Mouse (Mus musculus): Measurements from ENCODE around the gene Acbd6.

DNA sequence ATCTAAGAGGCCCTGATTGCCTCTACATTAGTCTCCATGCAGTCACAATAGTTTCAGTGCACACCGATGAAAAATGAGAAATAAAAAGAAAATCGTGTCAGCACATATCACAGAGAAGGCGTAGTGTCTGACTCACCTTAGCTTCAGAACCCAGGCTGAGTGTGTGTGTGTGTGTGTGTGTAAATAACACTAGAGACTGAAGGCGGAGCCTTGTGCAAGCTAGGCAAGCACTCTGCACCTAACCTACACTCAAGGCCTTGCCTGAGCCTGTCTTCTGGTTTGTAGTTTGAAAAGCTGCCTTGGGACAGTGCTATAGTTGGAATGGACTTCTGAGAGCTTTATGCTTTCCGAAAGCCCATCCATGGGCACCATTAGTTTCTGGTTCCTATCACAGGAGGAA lies 131.6 kb downstream of the Acbd6 start:
- TF ChIP-seq POLR2A (IDR thresholded peaks at IDR 0.05; ENCODE audit: extremely low read depth, insufficient read depth, low read length) (no peak), CTCF (IDR thresholded peaks at IDR 0.05; ENCODE audit: low read depth, low read length) (no peak)

Measured in liver, adult 2 months (tissue).